Mouse (Mus musculus) erythroblast, embryonic 14.5 days (primary cell): ENCODE data around the gene Armcx1. TPM values are rescaled to one million over a fixed set of nuclear protein-coding genes. Genes with fewer than 3 reads are reported as not detected.

Source experiments
- H3K27me3 ChIP-seq: 2 replicates; pipeline ENCODE4 v1.6.1; 2012; ENCODE audit warnings: inconsistent platforms; ENCODE audit not compliant: control insufficient read depth
- H3K36me3 ChIP-seq: 2 replicates; pipeline ENCODE4 v1.6.1; 2012; ENCODE audit warnings: mild to moderate bottlenecking, inconsistent platforms; ENCODE audit not compliant: control insufficient read depth
- H3K4me1 ChIP-seq: 2 replicates; pipeline ENCODE4 v1.6.1; 2012; ENCODE audit warnings: inconsistent platforms; ENCODE audit not compliant: control insufficient read depth
- H3K4me3 ChIP-seq: replicated peaks from 2 replicates; pipeline ENCODE3; 2012; ENCODE audit warnings: moderate library complexity, mild to moderate bottlenecking, inconsistent platforms
- H3K9me3 ChIP-seq: 2 replicates; pipeline ENCODE4 v1.6.1; 2012; ENCODE audit warnings: low read length, inconsistent platforms, mixed read lengths; ENCODE audit not compliant: control insufficient read depth
- GATA1 ChIP-seq: IDR thresholded peaks from 2 replicates; pipeline ENCODE4 v1.6.1; 2012; ENCODE audit warnings: low read length, inconsistent platforms, mixed read lengths
- TAL1 ChIP-seq: IDR thresholded peaks from 3 replicates; pipeline ENCODE4 v1.6.1; 2012; ENCODE audit warnings: low read length, inconsistent platforms, mixed read lengths
- polyA plus RNA-seq: library from polyadenylated mRNA; stranded (reverse); fragments of >175 nt; gene quantifications from 2 replicates; pipeline ENCODE4 v1.2.3, GENCODE M21; 2012

The Armcx1 gene
- polyA plus RNA-seq = not detected in 2 replicates

GRCm38 (mm10) chrX:134717752-134718308 is at the start of gene Armcx1:
Gene Armcx1 (plus strand): TSS chrX:134717963.
- TF ChIP-seq TAL1 (no peak), GATA1 (no peak)
- Histone ChIP-seq H3K4me1 (peaks cover 13% of the 10 kb centered on the region), H3K9me3 (no peaks in the 10 kb centered on the region), H3K36me3 (no peaks in the 10 kb centered on the region), H3K27me3 (peaks cover 7% of the 10 kb centered on the region), H3K4me3 (peak within 1 kb of the TSS; percentile 62)

- H3K4me3 ChIP-seq = no peak overlapping the region
- TF ChIP-seq GATA1 = no peak
- TF ChIP-seq TAL1 = no peak
- no peaks in the 10 kb centered on the region for H3K4me1 ChIP-seq
- H3K36me3 ChIP-seq = no peaks in the 10 kb centered on the region
- no peaks in the 10 kb centered on the region for H3K27me3 ChIP-seq
- peaks cover 4% of the 10 kb centered on the region for H3K9me3 ChIP-seq
These were observed 42.7 kb upstream of the Armcx1 start for GRCm38 (mm10) chrX:134675022-134675421.

GRCm38 (mm10) chrX:134675959-134676358 is 41.8 kb upstream of the Armcx1 start:
- TF ChIP-seq TAL1 (no peak), GATA1 (no peak)
- Histone ChIP-seq H3K4me1 (no peaks in the 10 kb centered on the region), H3K4me3 (no peak overlapping the region), H3K9me3 (peaks cover 4% of the 10 kb centered on the region), H3K27me3 (no peaks in the 10 kb centered on the region), H3K36me3 (no peaks in the 10 kb centered on the region)

GRCm38 (mm10) chrX:134684936-134685335 is 32.8 kb upstream of the Armcx1 start:
- Histone ChIP-seq H3K9me3 (peaks cover 4% of the 10 kb centered on the region), H3K27me3 (peaks cover 20% of the 10 kb centered on the region), H3K36me3 (no peaks in the 10 kb centered on the region), H3K4me3 (no peak overlapping the region), H3K4me1 (no peaks in the 10 kb centered on the region)
- TF ChIP-seq TAL1 (no peak), GATA1 (no peak)

- H3K27me3 ChIP-seq = peaks cover 20% of the 10 kb centered on the region
- peak within 1 kb of the TSS; percentile 12 for H3K4me3 ChIP-seq
- peaks cover 4% of the 10 kb centered on the region for H3K9me3 ChIP-seq
- H3K4me1 ChIP-seq = no peaks in the 10 kb centered on the region
- no peaks in the 10 kb centered on the region for H3K36me3 ChIP-seq
- no peak for TF ChIP-seq GATA1
- TF ChIP-seq TAL1 = no peak
These were observed 31.5 kb upstream of the Armcx1 start, which contains the start of gene Armcx4 for GRCm38 (mm10) chrX:134686267-134686666. Gene Armcx4 (plus strand): TSS chrX:134686519.

- H3K4me3 ChIP-seq = no peak overlapping the region
- TF ChIP-seq GATA1 = no peak
- peaks cover 20% of the 10 kb centered on the region for H3K27me3 ChIP-seq
- H3K4me1 ChIP-seq = no peaks in the 10 kb centered on the region
- H3K9me3 ChIP-seq = peaks cover 4% of the 10 kb centered on the region
- H3K36me3 ChIP-seq = no peaks in the 10 kb centered on the region
These were observed 31.0 kb upstream of the Armcx1 start for GRCm38 (mm10) chrX:134686739-134687171.

- Histone ChIP-seq H3K9me3 (peaks cover 4% of the 10 kb centered on the region), H3K4me3 (no peak overlapping the region), H3K27me3 (peaks cover 20% of the 10 kb centered on the region), H3K4me1 (no peaks in the 10 kb centered on the region), H3K36me3 (no peaks in the 10 kb centered on the region)
- TF ChIP-seq GATA1 (no peak), TAL1 (no peak)
These were observed 28.1 kb upstream of the Armcx1 start for GRCm38 (mm10) chrX:134689676-134690075.

GRCm38 (mm10) chrX:134690871-134691539 is 26.8 kb upstream of the Armcx1 start:
- H3K27me3 ChIP-seq = peaks cover 14% of the 10 kb centered on the region
- no peaks in the 10 kb centered on the region for H3K36me3 ChIP-seq
- peaks cover 4% of the 10 kb centered on the region for H3K9me3 ChIP-seq
- H3K4me1 ChIP-seq = no peaks in the 10 kb centered on the region
- no peak for TF ChIP-seq TAL1
- TF ChIP-seq GATA1 = no peak
- H3K4me3 ChIP-seq = no peak overlapping the region

GRCm38 (mm10) chrX:134691540-134691935 is 26.2 kb upstream of the Armcx1 start:
- Histone ChIP-seq H3K36me3 (no peaks in the 10 kb centered on the region), H3K4me3 (no peak overlapping the region), H3K27me3 (peaks cover 9% of the 10 kb centered on the region), H3K9me3 (no peaks in the 10 kb centered on the region), H3K4me1 (no peaks in the 10 kb centered on the region)
- TF ChIP-seq GATA1 (no peak), TAL1 (no peak)
